Mouse (Mus musculus): ENCODE results near the gene Slc6a21.

DNA sequence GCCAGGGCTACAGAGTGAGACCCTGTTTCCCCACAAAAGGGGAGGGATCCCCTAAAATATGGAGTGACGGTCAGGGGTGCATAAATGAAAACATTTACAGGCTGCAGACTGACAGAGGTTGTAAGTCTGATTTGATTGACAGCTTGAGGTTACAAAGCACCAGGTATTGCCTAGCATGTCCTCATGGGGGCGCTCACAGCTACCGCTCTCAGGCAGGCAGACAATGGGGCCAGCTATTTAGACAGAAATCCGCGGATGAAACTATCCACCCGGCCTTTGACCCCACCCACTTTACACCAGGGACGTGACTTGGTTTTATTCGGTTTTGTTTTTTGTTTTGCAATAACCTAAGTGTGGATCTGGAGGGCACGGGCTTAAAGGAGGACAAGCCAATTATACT is 32.1 kb downstream of the Slc6a21 start:
- no peak for TF ChIP-seq POLR2A (IDR thresholded peaks at IDR 0.05; ENCODE audit: insufficient read length, low read depth)
- TF ChIP-seq MYOG (IDR thresholded peaks at IDR 0.05; ENCODE audit: control insufficient read depth in 1 of 3, insufficient read depth in 1 of 3, insufficient read length in 2 of 3, low read depth in 2 of 3): no peak
